Mouse (Mus musculus): Measurements from ENCODE around the gene Ufsp2.

DNA sequence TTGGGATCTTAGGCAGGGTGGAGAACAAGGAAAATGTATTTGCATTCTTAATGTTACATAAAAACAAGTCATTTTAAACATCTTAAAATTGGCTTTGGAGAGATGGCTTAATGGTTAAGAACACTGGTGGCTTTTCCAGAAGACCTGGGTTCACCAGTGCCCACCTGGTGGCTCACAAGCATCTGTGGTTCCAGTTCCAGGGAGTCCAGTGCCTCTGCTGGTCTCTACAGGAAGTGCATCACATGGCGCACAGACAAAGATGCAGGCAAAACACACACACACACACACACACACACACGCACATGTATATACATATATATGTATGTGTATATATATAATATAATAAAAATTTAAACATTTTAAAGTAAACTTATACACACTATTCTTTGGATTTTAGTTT is 18.8 kb downstream of the Ufsp2 start:
- peak; percentile 62 for TF ChIP-seq CTCF (IDR thresholded peaks at IDR 0.05; ENCODE audit: low read depth)
- no peak for TF ChIP-seq EP300 (IDR thresholded peaks at IDR 0.05; ENCODE audit: low read depth)

Data from liver, embryonic 14.5 days (tissue).